Mouse (Mus musculus): ENCODE data around the gene Gpr25. TPM values are rescaled to one million over a fixed set of nuclear protein-coding genes. Genes with fewer than 3 reads are reported as not detected.

The Gpr25 gene
- total RNA-seq (2012; rRNA removed), result not detected in 2 replicates
- total RNA-seq (2014; rRNA removed), result not detected in 2 replicates
- polyA plus RNA-seq (2012; ENCODE audit: insufficient read length, low read depth), result not detected in 2 replicates

GRCm38 (mm10) chr1:136260635-136261238, at the start of gene Gpr25:
Gene Gpr25, minus strand, starts transcription at chr1:136260873.
- H3K79me2 ChIP-seq (replicated peaks; ENCODE audit: control insufficient read depth, extremely low read depth, insufficient read depth, poor library complexity, severe bottlenecking), result no peaks in the 10 kb centered on the region
- TF ChIP-seq JUND (conservative IDR thresholded peaks at IDR 0.05; ENCODE audit: low read depth, low read length), result no peak
- no peak for TF ChIP-seq CHD2 (IDR thresholded peaks at IDR 0.05; ENCODE audit: low read length)
- TF ChIP-seq USF2 (conservative IDR thresholded peaks at IDR 0.05; ENCODE audit: low read depth, low read length), result no peak
- TF ChIP-seq NELFE (IDR thresholded peaks at IDR 0.05; ENCODE audit: low read depth, low read length), result no peak
- no peak for TF ChIP-seq MEF2A (IDR thresholded peaks at IDR 0.05; ENCODE audit: borderline replicate concordance, low read depth, low read length)
- TF ChIP-seq TBP (conservative IDR thresholded peaks at IDR 0.05; ENCODE audit: low read depth, low read length), result no peak
- TF ChIP-seq MAX (IDR thresholded peaks at IDR 0.05; ENCODE audit: low read length), result no peak
- TF ChIP-seq MXI1 (IDR thresholded peaks at IDR 0.05; ENCODE audit: low read depth, low read length), result no peak
- no peak for TF ChIP-seq PAX5 (IDR thresholded peaks at IDR 0.05; ENCODE audit: low read length)
- no peak for TF ChIP-seq ZMIZ1 (IDR thresholded peaks at IDR 0.05; ENCODE audit: low read depth, low read length)
- no peak for TF ChIP-seq RCOR1 (conservative IDR thresholded peaks at IDR 0.05; ENCODE audit: low read depth, low read length)
- TF ChIP-seq SMC3 (IDR thresholded peaks at IDR 0.05; ENCODE audit: low read depth, low read length), result no peak
- TF ChIP-seq IRF4 (IDR thresholded peaks at IDR 0.05; ENCODE audit: low read depth, low read length), result no peak
- no peak for TF ChIP-seq TCF12 (IDR thresholded peaks at IDR 0.05; ENCODE audit: low read depth, low read length)
- no peak for TF ChIP-seq SIN3A (IDR thresholded peaks at IDR 0.05; ENCODE audit: low read length)
- TF ChIP-seq RAD21 (IDR thresholded peaks at IDR 0.05; ENCODE audit: low read depth, low read length), result no peak
- no peak for TF ChIP-seq JUN (IDR thresholded peaks at IDR 0.05; ENCODE audit: insufficient read depth, low read depth, low read length)
- TF ChIP-seq ZNF384 (IDR thresholded peaks at IDR 0.05; ENCODE audit: low read depth, low read length), result no peak
- no peak within 1 kb of the TSS for H3K4me3 ChIP-seq (replicated peaks in 1 of 3; ENCODE audit: low read depth in 2 of 3, low read length in 2 of 3, poor library complexity in 1 of 3)
- H3K4me1 ChIP-seq (ENCODE audit: control insufficient read depth in 1 of 2, insufficient read depth in 2 of 2), result peaks cover 34 to 46% of the 10 kb centered on the region in 2 experiments
- peaks cover 14% of the 10 kb centered on the region for H3K9me3 ChIP-seq (replicated peaks; ENCODE audit: low read length)
- no peak within 1 kb of the TSS for H3K4me2 ChIP-seq (ENCODE audit: insufficient read depth, low read depth, poor library complexity, severe bottlenecking)
- in situ Hi-C loops (cut with MboI; ENCODE audit: low pct_ligation_motif_present, low pct_unique_long_range_greater_than_20kb, low sequenced_read_pairs), result no loop called here
- dilution Hi-C loops (cut with MboI; ENCODE audit: extremely low pct_ligation_motif_present, extremely low pct_unique_long_range_greater_than_20kb, low sequenced_read_pairs), result no loop called here
- H3K36me3 ChIP-seq (replicated peaks in 1 of 2; ENCODE audit: control insufficient read depth in 1 of 2, insufficient read depth in 1 of 2, low read length in 1 of 2), result no peaks in the 10 kb centered on the region
- no peak for DNase-seq (ENCODE audit: extremely low read depth)
- H3K27me3 ChIP-seq (replicated peaks), result no peaks in the 10 kb centered on the region
- no peak within 1 kb of the TSS for H3K9ac ChIP-seq (ENCODE audit: insufficient read depth, low read depth)
- H3K27ac ChIP-seq (ENCODE audit: insufficient read depth, low read depth), result no peak within 1 kb of the TSS

GRCm38 (mm10) chr1:136309193-136309592, 48.5 kb upstream of the Gpr25 start:
- dilution Hi-C loops (cut with MboI; ENCODE audit: extremely low pct_ligation_motif_present, extremely low pct_unique_long_range_greater_than_20kb, low sequenced_read_pairs), result no loop called here
- no peak overlapping the region for H3K4me2 ChIP-seq (ENCODE audit: insufficient read depth, low read depth, poor library complexity, severe bottlenecking)
- H3K4me3 ChIP-seq (replicated peaks in 1 of 3; ENCODE audit: low read depth in 2 of 3, low read length in 2 of 3, poor library complexity in 1 of 3), result no peak overlapping the region
- H3K27ac ChIP-seq (ENCODE audit: insufficient read depth, low read depth), result no peak overlapping the region
- DNase-seq (ENCODE audit: extremely low read depth), result no peak
- H3K27me3 ChIP-seq (replicated peaks), result no peaks in the 10 kb centered on the region
- H3K36me3 ChIP-seq (replicated peaks in 1 of 2; ENCODE audit: control insufficient read depth in 1 of 2, insufficient read depth in 1 of 2, low read length in 1 of 2), result peaks cover 0 to 15% of the 10 kb centered on the region in 2 experiments
- no peaks in the 10 kb centered on the region; the same call in 1 of the 2 replicates for H3K79me2 ChIP-seq (replicated peaks; ENCODE audit: control insufficient read depth, extremely low read depth, insufficient read depth, poor library complexity, severe bottlenecking)
- H3K4me1 ChIP-seq (ENCODE audit: control insufficient read depth in 1 of 2, insufficient read depth in 2 of 2), result 0 out of 4 replicates have a peak, but pooled peaks cover 0 to 4% of the 10 kb centered on the region in 2 experiments
- in situ Hi-C loops (cut with MboI; ENCODE audit: low pct_ligation_motif_present, low pct_unique_long_range_greater_than_20kb, low sequenced_read_pairs), result no loop called here
- no peak for TF ChIP-seq TCF12 (IDR thresholded peaks at IDR 0.05; ENCODE audit: low read depth, low read length)
- TF ChIP-seq E2F4 (IDR thresholded peaks at IDR 0.05; ENCODE audit: insufficient replicate concordance, low read depth, low read length), result no peak
- no peak for TF ChIP-seq NELFE (IDR thresholded peaks at IDR 0.05; ENCODE audit: low read depth, low read length)
- TF ChIP-seq USF1 (IDR thresholded peaks at IDR 0.05; ENCODE audit: low read depth, low read length), result no peak
- no peak for TF ChIP-seq MAFK (IDR thresholded peaks at IDR 0.05; ENCODE audit: insufficient replicate concordance, low read length)
- no peak for TF ChIP-seq MAX (IDR thresholded peaks at IDR 0.05; ENCODE audit: low read length)
- H3K9ac ChIP-seq (ENCODE audit: insufficient read depth, low read depth), result no peak overlapping the region
- no peaks in the 10 kb centered on the region for H3K9me3 ChIP-seq (replicated peaks; ENCODE audit: low read length)
